Mouse (Mus musculus) midbrain, embryonic 12.5 days (tissue): ENCODE results near the gene Hsd11b2. TPM values are rescaled to one million over a fixed set of nuclear protein-coding genes. Genes with fewer than 3 reads are reported as not detected.

Experiments used
- ATAC-seq: fragments of 200-750 bp; cut with Nextera tagmentation; 2 replicates; pipeline ENCODE4 v1.8.0; 2017; ENCODE audit warnings: low read depth, moderate TSS enrichment, moderate library complexity; ENCODE audit not compliant: low FRiP score
- H3K27ac ChIP-seq: fragments of 300-500 bp; sonication (generic); replicated peaks from 2 replicates; pipeline ENCODE4 v1.5.1; 2016; ENCODE audit warnings: mild to moderate bottlenecking
- H3K27me3 ChIP-seq: fragments of 300-500 bp; sonication (generic); 2 replicates; pipeline ENCODE4 v1.6.1; 2016; ENCODE audit warnings: mild to moderate bottlenecking
- H3K36me3 ChIP-seq: fragments of 300-500 bp; sonication (generic); 2 replicates; pipeline ENCODE4 v1.6.1; 2016
- H3K4me1 ChIP-seq: fragments of 300-500 bp; sonication (generic); 2 replicates; pipeline ENCODE4 v1.6.1; 2016
- H3K4me2 ChIP-seq: fragments of 300-500 bp; sonication (generic); replicated peaks from 2 replicates; pipeline ENCODE4 v1.6.1; 2016; ENCODE audit warnings: mild to moderate bottlenecking, moderate library complexity
- H3K4me3 ChIP-seq: fragments of 300-500 bp; sonication (generic); 2 replicates; pipeline ENCODE4 v1.5.1; 2016; ENCODE audit warnings: mild to moderate bottlenecking
- H3K9ac ChIP-seq: fragments of 300-500 bp; sonication (generic); replicated peaks from 2 replicates; pipeline ENCODE4 v1.6.1; 2016; ENCODE audit warnings: mild to moderate bottlenecking, moderate library complexity
- H3K9me3 ChIP-seq: fragments of 300-500 bp; sonication (generic); 2 replicates; pipeline ENCODE4 v1.6.1; 2016; ENCODE audit warnings: mild to moderate bottlenecking
- WGBS: fragments of 180-500 bp; shearing (Covaris S2); methylation state at CpG from one replicate; pipeline ENCODE4 v1.1.7; 2016; 5-methylcytosine and 5-hydroxymethylcytosine counted together
- polyA plus RNA-seq: library from polyadenylated mRNA; unstranded; fragments of >200 nt; fragmentation: Nextera tagmentation; extraction: Ambion mirVana; gene quantifications from 2 replicates; pipeline ENCODE4 v1.2.1, GENCODE M21; 2016

Hsd11b2 gene
- polyA plus RNA-seq, 1 experiment from 2014 or later, result 20.1 TPM

DNA sequence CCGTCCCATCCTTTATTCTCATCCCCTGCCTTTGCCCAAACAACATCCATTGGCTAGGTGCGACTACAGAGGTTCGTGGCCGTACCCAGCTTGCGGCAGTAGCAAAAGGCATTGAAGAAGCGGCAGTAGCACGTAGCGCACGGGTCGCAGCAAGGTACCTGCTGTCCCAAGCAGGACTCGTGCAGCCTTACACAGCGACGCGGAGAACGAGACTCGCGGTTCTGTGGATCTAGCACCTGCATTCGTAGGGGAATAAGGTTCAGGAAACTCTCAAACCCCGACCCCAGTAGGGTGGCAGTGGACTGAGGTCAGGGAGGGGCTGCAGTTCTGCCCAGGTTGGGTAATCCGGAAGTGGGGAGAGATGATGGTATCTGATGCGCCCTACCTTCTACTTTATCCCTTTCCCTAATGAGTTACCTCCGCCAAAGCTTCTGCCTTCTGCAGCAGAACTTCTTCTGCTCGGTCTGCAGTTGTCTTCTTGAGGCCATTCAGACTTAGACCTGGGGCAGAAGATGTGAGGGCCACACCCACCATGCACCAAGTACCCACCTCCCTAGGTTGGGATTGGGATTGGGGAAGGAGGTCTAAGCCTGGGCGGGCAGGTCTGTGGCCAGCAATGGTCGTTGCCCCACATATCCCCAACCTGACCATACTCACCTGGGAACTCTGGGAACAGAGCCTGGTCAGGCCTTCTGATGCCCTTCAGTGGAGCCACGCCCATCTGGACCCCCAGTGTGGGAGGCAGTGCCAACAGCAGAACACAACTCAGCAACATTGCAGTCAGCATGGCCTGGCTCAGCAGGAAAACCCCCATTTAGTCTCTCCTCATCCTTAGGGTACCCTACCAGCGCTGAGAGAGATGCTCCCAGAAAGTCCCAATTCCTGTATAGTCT lies 48.4 kb downstream of the Hsd11b2 start:
- Histone ChIP-seq H3K27ac (no peak overlapping the region), H3K4me3 (peak overlapping the region; percentile 78)

DNA sequence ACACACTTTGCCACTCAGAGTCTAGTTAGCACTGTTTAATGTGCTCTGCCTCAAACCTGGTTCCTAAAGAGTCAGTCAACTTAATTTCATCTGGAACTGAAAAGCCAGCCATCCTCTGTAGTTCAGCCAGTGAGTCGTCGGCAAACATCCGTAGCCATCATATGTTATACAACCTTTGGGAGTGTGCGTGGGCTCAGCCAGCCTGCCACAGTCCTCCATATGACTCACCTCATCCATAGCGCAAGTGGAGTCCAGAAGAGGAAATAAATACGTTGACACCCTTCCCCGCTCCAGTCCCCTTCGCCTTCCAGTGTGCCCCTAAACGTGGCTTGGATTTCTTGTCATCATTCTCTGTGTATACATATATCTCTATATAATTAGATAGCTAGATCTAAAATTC lies 53.3 kb downstream of the Hsd11b2 start:
- H3K27ac ChIP-seq, result no peak overlapping the region
- no peak overlapping the region for H3K9ac ChIP-seq
- H3K27me3 ChIP-seq, result peaks cover 8% of the 10 kb centered on the region; the same call in 1 of the 2 replicates
- peaks cover 5% of the 10 kb centered on the region; the same call in 1 of the 2 replicates for H3K4me1 ChIP-seq
- no peak for ATAC-seq
- no peak overlapping the region for H3K4me3 ChIP-seq
- H3K9me3 ChIP-seq, result no peaks in the 10 kb centered on the region
- WGBS, result 94% methylated on average over 9 of the region's 9 CpGs
- no peak overlapping the region for H3K4me2 ChIP-seq
- H3K36me3 ChIP-seq, result no peaks in the 10 kb centered on the region

More for the DNA sequence above, 48.4 kb downstream of the Hsd11b2 start:
- peak overlapping the region; percentile 85 for H3K4me2 ChIP-seq
- peaks cover 9% of the 10 kb centered on the region; the same call in 1 of the 2 replicates for H3K27me3 ChIP-seq
- H3K9ac ChIP-seq, result peak overlapping the region; percentile 66
- H3K4me1 ChIP-seq, result peaks cover 20% of the 10 kb centered on the region
- 29% methylated on average over 27 of the region's 27 CpGs for WGBS
- H3K9me3 ChIP-seq, result no peaks in the 10 kb centered on the region
- no peak for ATAC-seq
- H3K36me3 ChIP-seq, result peaks cover 2% of the 10 kb centered on the region; the same call in 1 of the 2 replicates

DNA sequence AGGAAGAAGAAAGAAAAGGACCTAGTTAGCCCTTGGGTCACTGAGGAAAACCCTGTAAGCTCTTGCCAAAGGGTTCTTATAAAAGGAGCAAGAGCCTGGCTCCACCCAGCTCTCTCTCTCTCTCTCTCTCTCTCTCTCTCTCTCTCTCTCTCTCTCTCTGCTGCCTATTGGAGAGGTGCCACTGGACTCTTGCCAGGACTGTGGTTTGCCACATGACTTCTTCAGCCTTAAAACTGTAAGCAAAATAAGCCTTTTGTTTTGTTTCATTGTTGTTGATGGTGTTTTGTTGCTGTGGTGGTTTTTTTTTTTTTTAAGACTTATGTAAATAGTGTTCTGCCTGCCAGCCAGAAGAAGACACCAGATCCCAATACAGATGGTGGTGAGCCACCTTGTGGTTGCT lies 54.9 kb downstream of the Hsd11b2 start:
- Histone ChIP-seq H3K4me1 (no peaks in the 10 kb centered on the region), H3K4me3 (no peak overlapping the region), H3K9ac (no peak overlapping the region), H3K9me3 (no peaks in the 10 kb centered on the region), H3K27ac (no peak overlapping the region), H3K27me3 (no peaks in the 10 kb centered on the region), H3K36me3 (no peaks in the 10 kb centered on the region), H3K4me2 (no peak overlapping the region)
- ATAC-seq, result no peak

Other genes with a start within 250 kb of the Hsd11b2 start
- 0.14 TPM in 1 of 2 replicates, not detected in the other for gene Hsf4, start 249.0 kb upstream of the Hsd11b2 start, polyA plus RNA-seq
- 3.3 and 3.9 TPM in 2 replicates for gene Nol3, start 242.6 kb upstream of the Hsd11b2 start, polyA plus RNA-seq
- gene 4931428F04Rik, start 228.9 kb upstream of the Hsd11b2 start, polyA plus RNA-seq, result 54.8 and 59.8 TPM in 2 replicates
- 12.0 and 12.8 TPM in 2 replicates for gene Exoc3l, start 222.7 kb upstream of the Hsd11b2 start, polyA plus RNA-seq
- gene E2f4, start 221.1 kb upstream of the Hsd11b2 start, polyA plus RNA-seq, result 76.6 and 76.8 TPM in 2 replicates
- gene Elmo3, start 213.2 kb upstream of the Hsd11b2 start, polyA plus RNA-seq, result 1.7 and 2.4 TPM in 2 replicates
- gene Lrrc29, start 192.5 kb upstream of the Hsd11b2 start, polyA plus RNA-seq, result 1.2 and 1.3 TPM in 2 replicates
- 93.7 and 96.8 TPM in 2 replicates for gene Tmem208, start 192.4 kb upstream of the Hsd11b2 start, polyA plus RNA-seq
- gene Fhod1, start 170.8 kb upstream of the Hsd11b2 start, polyA plus RNA-seq, result 1.1 and 2.0 TPM in 2 replicates
- 4.6 and 5.4 TPM in 2 replicates for gene Slc9a5, start 169.9 kb upstream of the Hsd11b2 start, polyA plus RNA-seq
- gene Plekhg4, start 145.5 kb upstream of the Hsd11b2 start, polyA plus RNA-seq, result 0.68 and 0.92 TPM in 2 replicates
- gene Kctd19, start 105.3 kb upstream of the Hsd11b2 start, polyA plus RNA-seq, result not detected in 2 replicates
- 3.4 and 3.6 TPM in 2 replicates for gene Lrrc36, start 105.2 kb upstream of the Hsd11b2 start, polyA plus RNA-seq
- 86.8 and 94.2 TPM in 2 replicates for gene Tppp3, start 47.2 kb upstream of the Hsd11b2 start, polyA plus RNA-seq
- gene Zdhhc1, start 21.9 kb upstream of the Hsd11b2 start, polyA plus RNA-seq, result 29.9 and 30.9 TPM in 2 replicates
- 107 and 110 TPM in 2 replicates for gene Atp6v0d1, start 47.3 kb downstream of the Hsd11b2 start, polyA plus RNA-seq
- gene Ripor1, start 86.5 kb downstream of the Hsd11b2 start, polyA plus RNA-seq, result 19.5 and 21.7 TPM in 2 replicates
- gene Ctcf, start 117.8 kb downstream of the Hsd11b2 start, polyA plus RNA-seq, result 157 TPM in 2 replicates
- 1.3 TPM in 1 of 2 replicates, not detected in the other for gene Agrp, start 118.6 kb downstream of the Hsd11b2 start, polyA plus RNA-seq
- 8.7 and 9.0 TPM in 2 replicates for gene Carmil2, start 167.5 kb downstream of the Hsd11b2 start, polyA plus RNA-seq
- 82.8 and 89.5 TPM in 2 replicates for gene Acd, start 182.3 kb downstream of the Hsd11b2 start, polyA plus RNA-seq
- gene Pard6a, start 182.4 kb downstream of the Hsd11b2 start, polyA plus RNA-seq, result 31.7 and 32.7 TPM in 2 replicates
- 0.27 TPM in 1 of 2 replicates, not detected in the other for gene 4933405L10Rik, start 188.9 kb downstream of the Hsd11b2 start, polyA plus RNA-seq
- 28.6 and 32.6 TPM in 2 replicates for gene Enkd1, start 189.5 kb downstream of the Hsd11b2 start, polyA plus RNA-seq
- gene Gfod2, start 239.9 kb downstream of the Hsd11b2 start, polyA plus RNA-seq, result 52.9 and 58.8 TPM in 2 replicates